16 mouse cellular contexts compared by ENCODE assay signal in the genomic region with DNA sequence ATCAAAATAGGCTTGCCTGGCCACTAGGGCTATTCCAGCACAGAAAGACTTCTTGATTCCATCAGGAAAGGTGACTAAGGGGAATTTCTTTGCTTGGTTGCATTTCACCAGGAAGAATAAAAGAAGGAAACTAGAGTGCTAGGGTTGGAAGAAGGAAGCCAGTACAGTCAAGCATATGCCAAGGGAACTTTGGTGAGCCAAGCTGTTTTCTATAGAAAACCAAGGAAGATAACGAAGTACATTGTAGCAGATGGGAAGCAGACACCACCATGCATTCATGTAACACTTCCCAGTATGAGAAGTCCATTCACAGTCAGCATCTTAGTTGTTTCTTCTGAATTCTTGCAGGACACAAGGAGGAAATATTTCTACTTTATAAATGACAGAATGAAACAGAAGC. TPM values are rescaled to one million over a fixed set of nuclear protein-coding genes. Genes with fewer than 3 reads are reported as not detected.
"Had no signal": no experiment of that assay in that cellular context is flagged by ENCODE, and none has a peak within 500 bp of the region (broad histone marks: within the 10 kb centered on the region; RNA-seq: fewer than 3 reads in every experiment).

No protein-coding gene starts in this region.

- H3K27me3 ChIP-seq: midbrain, embryonic 12.5 days; neural tube, embryonic 12.5 days; stomach, embryonic 15.5 days had no signal

- H3K4me2 ChIP-seq: lung, embryonic 14.5 days; midbrain, embryonic 12.5 days; neural tube, embryonic 12.5 days; stomach, embryonic 15.5 days had no signal

- H3K9me3 ChIP-seq: midbrain, embryonic 10.5 days; midbrain, embryonic 12.5 days; neural tube, embryonic 12.5 days; stomach, embryonic 15.5 days had no signal

- H3K36me3 ChIP-seq: midbrain, embryonic 10.5 days; midbrain, embryonic 12.5 days; neural tube, embryonic 12.5 days; stomach, embryonic 15.5 days had no signal

- H3K27ac ChIP-seq: midbrain, embryonic 12.5 days; neural tube, embryonic 12.5 days; stomach, embryonic 15.5 days; stomach, postnatal 0 days had no signal

- H3K9ac ChIP-seq: lung, embryonic 14.5 days; midbrain, embryonic 12.5 days; neural tube, embryonic 12.5 days; stomach, embryonic 15.5 days had no signal

- H3K4me3 ChIP-seq: midbrain, embryonic 10.5 days; midbrain, embryonic 12.5 days; neural tube, embryonic 12.5 days; stomach, embryonic 15.5 days had no signal

- DNase-seq: lung, adult 18-20 months; lung, embryonic 14.5 days; lung, postnatal 10 days; lung, postnatal 4 days; midbrain, embryonic 14.5 days; right cerebral cortex, postnatal 14 days; thymus, adult 18-20 months; thymus, postnatal 14 days; thymus, postnatal 36 days had no signal

RNA-seq across cellular contexts. Expression of gene Plxna2, which starts 5.4 kb away (rescaled TPM):
- total RNA-seq: monocyte, adult 5-6 weeks; neutrophil, adult 5-6 weeks had no signal
